ENCODE assay signal across 9 mouse cellular contexts in the genomic region with DNA sequence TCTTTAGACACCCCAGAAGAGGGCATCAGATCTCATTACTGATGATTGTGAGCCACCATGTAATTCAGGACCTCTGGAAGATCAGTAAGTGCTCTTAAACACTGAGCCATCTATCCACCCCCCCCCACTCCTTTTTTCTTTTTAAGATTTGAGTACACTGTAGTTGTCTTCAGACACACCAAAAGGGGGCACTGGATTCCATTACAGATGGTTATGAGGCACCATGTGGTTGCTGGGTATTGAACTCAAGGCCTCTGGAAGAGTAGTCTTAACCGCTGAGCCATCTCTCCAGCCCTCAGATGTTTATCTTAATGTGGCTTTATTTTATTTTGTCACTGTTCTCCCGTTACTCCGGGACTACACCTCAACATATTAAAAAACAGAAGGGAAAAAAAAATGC. TPM values are rescaled to one million over a fixed set of nuclear protein-coding genes. Genes with fewer than 3 reads are reported as not detected.
A peak's percentile ranks its signal among the peaks of the same experiment; 100 is the strongest.
DNase-seq lines count a peak whose midpoint lies in the region; ATAC-seq and TF ChIP-seq lines count a peak whose summit lies in the region.
"Had no signal": no experiment of that assay in that cellular context is flagged by ENCODE, and none has a peak within 500 bp of the region (broad histone marks: within the 10 kb centered on the region; RNA-seq: fewer than 3 reads in every experiment).

No protein-coding gene starts in this region.

- H3K9ac ChIP-seq in kidney, postnatal 0 days (ENCODE audit: low read depth, low read length), result peak overlapping the region; percentile 49; the same call in 1 of the 2 replicates
- H3K9ac ChIP-seq in hindbrain, postnatal 0 days (replicated peaks; ENCODE audit: low read length), result no peak overlapping the region
- H3K9ac ChIP-seq in neural tube, embryonic 13.5 days, result peak overlapping the region; percentile 71; the same call in 1 of the 2 replicates

- intact Hi-C loops in left cerebral cortex, postnatal 10 days (cut with DNase I), result no loop called here

- H3K4me1 ChIP-seq in kidney, postnatal 0 days (replicated peaks; ENCODE audit: insufficient read depth, low read length), result peaks cover 15% of the 10 kb centered on the region; the same call in 1 of the 2 replicates
- peaks cover 6% of the 10 kb centered on the region for H3K4me1 ChIP-seq in bone marrow, adult 2 months (ENCODE audit: control insufficient read depth, insufficient read depth, low read length)
- H3K4me1 ChIP-seq in hindbrain, postnatal 0 days (ENCODE audit: insufficient read depth, low read length), result peaks cover 13% of the 10 kb centered on the region
- peaks cover 35% of the 10 kb centered on the region for H3K4me1 ChIP-seq in neural tube, embryonic 13.5 days (replicated peaks)

- H3K9me3 ChIP-seq in kidney, postnatal 0 days (replicated peaks; ENCODE audit: low read length), result no peaks in the 10 kb centered on the region
- H3K9me3 ChIP-seq in hindbrain, postnatal 0 days (ENCODE audit: low read length), result no peaks in the 10 kb centered on the region
- H3K9me3 ChIP-seq in neural tube, embryonic 13.5 days, result no peaks in the 10 kb centered on the region

- no peaks in the 10 kb centered on the region for H3K27me3 ChIP-seq in kidney, postnatal 0 days (ENCODE audit: insufficient read depth, low read length)
- no peaks in the 10 kb centered on the region for H3K27me3 ChIP-seq in hindbrain, postnatal 0 days (ENCODE audit: insufficient read depth, low read length)
- H3K27me3 ChIP-seq in neural tube, embryonic 13.5 days, result no peaks in the 10 kb centered on the region

- H3K36me3 ChIP-seq in kidney, postnatal 0 days (ENCODE audit: insufficient read depth, low read length), result no peaks in the 10 kb centered on the region
- H3K36me3 ChIP-seq in hindbrain, postnatal 0 days (ENCODE audit: insufficient read depth, low read length), result no peaks in the 10 kb centered on the region
- H3K36me3 ChIP-seq in neural tube, embryonic 13.5 days, result peaks cover 8% of the 10 kb centered on the region

- H3K27ac ChIP-seq in kidney, postnatal 0 days, result no peak overlapping the region
- H3K27ac ChIP-seq in bone marrow, adult 2 months (ENCODE audit: control insufficient read depth, insufficient read depth, low read depth, low read length, poor library complexity), result no peak overlapping the region; the same call in 1 of the 2 replicates
- peak overlapping the region; percentile 74; the same call in 1 of the 2 replicates for H3K27ac ChIP-seq in hindbrain, postnatal 0 days
- peak overlapping the region; percentile 75 for H3K27ac ChIP-seq in neural tube, embryonic 13.5 days (replicated peaks)

- no peak for TF ChIP-seq CTCF in kidney, postnatal 0 days (IDR thresholded peaks at IDR 0.05; ENCODE audit: low read depth)
- TF ChIP-seq CTCF in bone marrow, adult 2 months (IDR thresholded peaks at IDR 0.05; ENCODE audit: control insufficient read depth, insufficient read depth, low read length), result no peak
- TF ChIP-seq CTCF in hindbrain, postnatal 0 days (IDR thresholded peaks at IDR 0.05; ENCODE audit: low read depth), result no peak

- peak overlapping the region; percentile 39; the same call in 1 of the 2 replicates for H3K4me3 ChIP-seq in kidney, postnatal 0 days (replicated peaks; ENCODE audit: low read depth, low read length)
- H3K4me3 ChIP-seq in bone marrow, adult 2 months (replicated peaks; ENCODE audit: control insufficient read depth, low read depth, low read length), result peak overlapping the region; percentile 66
- peak overlapping the region; percentile 97 for H3K4me3 ChIP-seq in hindbrain, postnatal 0 days (ENCODE audit: low read length)
- peak overlapping the region; percentile 47 for H3K4me3 ChIP-seq in neural tube, embryonic 13.5 days

- 64% methylated on average over 3 of the region's 3 CpGs for WGBS in kidney, postnatal 0 days
- WGBS in bone marrow, adult 2 months, result 6% methylated on average over 3 of the region's 3 CpGs
- 74% methylated on average over 3 of the region's 3 CpGs for WGBS in hindbrain, postnatal 0 days
- WGBS in neural tube, embryonic 13.5 days, result 84% methylated on average over 3 of the region's 3 CpGs

- ATAC-seq in kidney, postnatal 0 days (replicated peaks; ENCODE audit: low FRiP score, low read depth), result no peak
- ATAC-seq in hindbrain, postnatal 0 days, result no peak
- no peak for ATAC-seq in neural tube, embryonic 13.5 days (ENCODE audit: low read depth)

- peak overlapping the region; percentile 60 for H3K4me2 ChIP-seq in kidney, postnatal 0 days (ENCODE audit: low read length)
- peak overlapping the region; percentile 66 for H3K4me2 ChIP-seq in hindbrain, postnatal 0 days (ENCODE audit: low read depth, low read length)
- peak overlapping the region; percentile 64 for H3K4me2 ChIP-seq in neural tube, embryonic 13.5 days

- no peak for TF ChIP-seq POLR2A in bone marrow, adult 2 months (IDR thresholded peaks at IDR 0.05; ENCODE audit: borderline replicate concordance, control insufficient read depth, low read depth, low read length)

- DNase-seq in kidney, postnatal 0 days (ENCODE audit: low spot score), result no peak
- DNase-seq in kidney, adult 8-10 months, result no peak
- no peak for DNase-seq in hindbrain, postnatal 0 days (ENCODE audit: low spot score)
- DNase-seq in layer of hippocampus, postnatal 14 days (ENCODE audit: low spot score in 2 of 2), result no peak
- no peak for DNase-seq in urinary bladder, postnatal 4 days (ENCODE audit: low spot score in 2 of 2)
- no peak for DNase-seq in left cerebral cortex, postnatal 10 days (ENCODE audit: extremely low spot score in 1 of 2, low spot score in 2 of 2)

RNA-seq across cellular contexts. Expression of a gene that starts 1.0 kb away (rescaled TPM):
- 100 and 108 TPM in 2 replicates for polyA plus RNA-seq in kidney, postnatal 0 days (2015; fragmentation: Nextera tagmentation; extraction: Ambion mirVana)
- polyA plus RNA-seq in bone marrow, adult 2 months (2011; ENCODE audit: insufficient read depth, insufficient read length, low replicate concordance, missing spikeins), result 36.5 and 38.5 TPM in 2 replicates
- total RNA-seq in hindbrain, postnatal 0 days (2014; rRNA removed), result 26.6 and 29.5 TPM in 2 replicates
- polyA plus RNA-seq in hindbrain, postnatal 0 days (2015; fragmentation: Nextera tagmentation; extraction: Ambion mirVana), result 64.8 and 71.5 TPM in 2 replicates
- polyA plus RNA-seq in neural tube, embryonic 13.5 days (2015; fragmentation: Nextera tagmentation; extraction: Ambion mirVana), result 109 and 129 TPM in 2 replicates
- 10 to 100 TPM; 37.8 to 43.1 TPM for total RNA-seq in layer of hippocampus, postnatal 14 days (2021)
- total RNA-seq in left cerebral cortex, postnatal 10 days (2021), result 10 to 100 TPM; 42.6 to 46.7 TPM

RNA-seq across cellular contexts. Expression of a gene that starts 25.2 kb away (rescaled TPM):
- polyA plus RNA-seq in kidney, postnatal 0 days (2015; fragmentation: Nextera tagmentation; extraction: Ambion mirVana), result 604 and 692 TPM in 2 replicates
- polyA plus RNA-seq in bone marrow, adult 2 months (2011; ENCODE audit: insufficient read depth, insufficient read length, low replicate concordance, missing spikeins), result 80.7 and 138 TPM in 2 replicates
- total RNA-seq in hindbrain, postnatal 0 days (2014; rRNA removed), result 76.2 and 83.2 TPM in 2 replicates
- 124 and 127 TPM in 2 replicates for polyA plus RNA-seq in hindbrain, postnatal 0 days (2015; fragmentation: Nextera tagmentation; extraction: Ambion mirVana)
- polyA plus RNA-seq in neural tube, embryonic 13.5 days (2015; fragmentation: Nextera tagmentation; extraction: Ambion mirVana), result 230 and 274 TPM in 2 replicates
- total RNA-seq in layer of hippocampus, postnatal 14 days (2021), result 10 to 100 TPM; 38.0 to 42.4 TPM
- total RNA-seq in left cerebral cortex, postnatal 10 days (2021), result 10 to 100 TPM; 45.4 to 46.6 TPM

RNA-seq across cellular contexts. Expression of a gene that starts 29.4 kb away (rescaled TPM):
- polyA plus RNA-seq in kidney, postnatal 0 days (2015; fragmentation: Nextera tagmentation; extraction: Ambion mirVana), result 0.24 TPM in 1 of 2 replicates, not detected in the other
- 6.4 and 7.7 TPM in 2 replicates for polyA plus RNA-seq in bone marrow, adult 2 months (2011; ENCODE audit: insufficient read depth, insufficient read length, low replicate concordance, missing spikeins)
- not detected in 2 replicates for total RNA-seq in hindbrain, postnatal 0 days (2014; rRNA removed)
- polyA plus RNA-seq in hindbrain, postnatal 0 days (2015; fragmentation: Nextera tagmentation; extraction: Ambion mirVana), result 0.14 TPM in 1 of 2 replicates, not detected in the other
- not detected in 2 replicates for polyA plus RNA-seq in neural tube, embryonic 13.5 days (2015; fragmentation: Nextera tagmentation; extraction: Ambion mirVana)
- not detected for total RNA-seq in layer of hippocampus, postnatal 14 days (2021)
- not detected for total RNA-seq in left cerebral cortex, postnatal 10 days (2021)

RNA-seq across cellular contexts. Expression of a gene that starts 52.6 kb away (rescaled TPM):
- not detected in 2 replicates for polyA plus RNA-seq in kidney, postnatal 0 days (2015; fragmentation: Nextera tagmentation; extraction: Ambion mirVana)
- polyA plus RNA-seq in bone marrow, adult 2 months (2011; ENCODE audit: insufficient read depth, insufficient read length, low replicate concordance, missing spikeins), result not detected in 2 replicates
- total RNA-seq in hindbrain, postnatal 0 days (2014; rRNA removed), result not detected in 2 replicates
- polyA plus RNA-seq in hindbrain, postnatal 0 days (2015; fragmentation: Nextera tagmentation; extraction: Ambion mirVana), result not detected in 2 replicates
- not detected in 2 replicates for polyA plus RNA-seq in neural tube, embryonic 13.5 days (2015; fragmentation: Nextera tagmentation; extraction: Ambion mirVana)
- not detected for total RNA-seq in layer of hippocampus, postnatal 14 days (2021)
- total RNA-seq in left cerebral cortex, postnatal 10 days (2021), result not detected
- polyA plus RNA-seq: cerebellum, adult 2 months had no signal

RNA-seq across cellular contexts. Expression of a gene that starts 53.2 kb away (rescaled TPM):
- polyA plus RNA-seq in kidney, postnatal 0 days (2015; fragmentation: Nextera tagmentation; extraction: Ambion mirVana), result not detected in 2 replicates
- polyA plus RNA-seq in bone marrow, adult 2 months (2011; ENCODE audit: insufficient read depth, insufficient read length, low replicate concordance, missing spikeins), result 0.18 and 0.30 TPM in 2 replicates
- not detected in 2 replicates for total RNA-seq in hindbrain, postnatal 0 days (2014; rRNA removed)
- polyA plus RNA-seq in hindbrain, postnatal 0 days (2015; fragmentation: Nextera tagmentation; extraction: Ambion mirVana), result not detected in 2 replicates
- not detected in 2 replicates for polyA plus RNA-seq in neural tube, embryonic 13.5 days (2015; fragmentation: Nextera tagmentation; extraction: Ambion mirVana)
- not detected for total RNA-seq in layer of hippocampus, postnatal 14 days (2021)
- not detected for total RNA-seq in left cerebral cortex, postnatal 10 days (2021)
- polyA plus RNA-seq: cerebellum, adult 2 months had no signal

Comparison
In these comparisons a context has a peak if more than half of its experiments do, and no peak if none do; other contexts are left out.
1. H3K27ac ChIP-seq: peak in hindbrain, postnatal 0 days (single experiment) and neural tube, embryonic 13.5 days (single experiment); none in kidney, postnatal 0 days (single experiment) and bone marrow, adult 2 months (single experiment).
2. H3K4me3 ChIP-seq: peak in every context shown above with its lines; median percentile 97 in hindbrain, postnatal 0 days; 66 in bone marrow, adult 2 months; 47 in neural tube, embryonic 13.5 days; 39 in kidney, postnatal 0 days.
3. Peak in every context shown above with its lines, with median percentiles within 50 percentile points of each other: H3K4me2 ChIP-seq.